Mouse (Mus musculus): Measurements from ENCODE around the gene Zfp296.
A peak's percentile ranks its signal among the peaks of the same experiment; 100 is the strongest.

The Zfp296 gene

DNA sequence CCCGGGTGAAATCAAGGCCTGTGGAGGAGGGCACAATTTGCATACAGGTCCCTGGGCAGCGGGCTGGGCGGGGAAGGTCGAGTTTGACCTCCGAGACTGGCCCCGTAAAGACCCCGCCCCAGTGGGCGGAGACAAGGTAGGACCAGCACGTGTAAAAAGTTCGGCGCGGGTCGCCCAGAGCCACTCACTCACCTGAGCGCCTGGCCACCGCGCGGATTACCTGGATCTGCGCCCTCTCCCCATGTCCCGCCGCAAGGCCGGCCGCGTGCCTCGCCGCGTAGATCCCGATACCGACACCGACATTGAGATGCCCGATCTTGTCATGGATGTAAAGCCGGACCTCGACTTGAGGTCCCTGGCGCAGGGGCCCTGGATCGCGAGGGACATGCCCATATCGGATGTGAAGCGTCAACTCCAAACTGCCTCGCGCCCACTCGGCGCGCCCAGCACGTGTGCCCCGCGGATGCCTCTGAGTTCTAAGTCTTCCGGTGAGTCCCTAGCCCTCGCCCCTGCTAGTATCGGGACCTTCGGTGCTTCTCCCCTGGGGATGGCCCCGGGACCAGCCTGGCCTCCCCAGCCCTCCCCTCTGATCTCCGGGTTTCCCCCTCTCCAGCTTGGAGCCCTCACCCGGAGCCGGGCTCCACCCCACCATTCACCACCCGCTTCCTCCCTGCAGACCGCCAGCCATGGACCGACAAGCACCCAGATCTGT lies at the start of gene Zfp296, which contains the start of gene Gemin7:
TSS of gene Zfp296 (plus strand) at position 147 of the 712 bp plus-strand sequence.
TSS of gene Gemin7 (minus strand) at position 455 of the 712 bp plus-strand sequence.
- DNase-seq (ENCODE audit: low spot score): no peak

DNA sequence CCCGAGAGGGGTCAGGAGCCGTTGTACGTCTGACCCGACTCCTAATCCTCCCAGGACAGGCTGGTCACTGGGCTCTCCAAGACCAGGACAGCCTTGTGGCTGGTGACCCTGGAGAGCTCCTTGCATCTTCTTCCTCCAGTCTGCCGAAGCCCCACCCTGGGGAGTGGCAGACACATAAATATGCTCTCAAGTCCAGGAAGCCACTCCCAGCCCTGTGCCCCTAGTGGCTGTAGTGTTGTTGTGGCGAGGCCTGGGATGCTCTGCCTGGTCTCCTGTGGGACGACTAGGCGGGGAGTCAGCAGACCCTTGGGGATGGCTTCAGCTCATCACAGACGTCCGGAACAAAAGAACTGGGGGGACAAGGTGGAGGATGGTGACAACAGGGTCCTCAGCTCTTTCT lies 46.0 kb upstream of the Zfp296 start:
- DNase-seq (ENCODE audit: low spot score): no peak

DNA sequence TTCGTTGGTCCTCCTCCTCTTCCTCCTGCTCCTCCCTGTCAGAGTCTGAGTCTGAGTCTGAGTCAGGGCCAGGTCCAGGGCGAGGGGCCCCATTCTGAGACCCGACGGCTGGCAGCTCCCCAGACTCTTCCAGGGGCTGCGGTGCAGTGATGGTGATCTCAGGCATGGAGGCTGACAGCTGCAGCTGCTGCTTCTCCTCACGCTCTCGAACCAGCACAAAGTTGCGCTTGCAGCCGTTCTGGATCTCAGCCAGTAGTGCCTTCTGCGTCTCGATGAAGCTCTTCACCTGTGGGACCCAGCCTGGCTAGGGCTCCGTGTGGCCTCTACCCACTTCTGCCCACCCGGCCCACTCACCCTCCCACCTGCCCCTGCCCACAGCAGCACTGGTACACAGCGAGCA lies 44.8 kb upstream of the Zfp296 start:
- DNase-seq (ENCODE audit: low spot score): no peak

DNA sequence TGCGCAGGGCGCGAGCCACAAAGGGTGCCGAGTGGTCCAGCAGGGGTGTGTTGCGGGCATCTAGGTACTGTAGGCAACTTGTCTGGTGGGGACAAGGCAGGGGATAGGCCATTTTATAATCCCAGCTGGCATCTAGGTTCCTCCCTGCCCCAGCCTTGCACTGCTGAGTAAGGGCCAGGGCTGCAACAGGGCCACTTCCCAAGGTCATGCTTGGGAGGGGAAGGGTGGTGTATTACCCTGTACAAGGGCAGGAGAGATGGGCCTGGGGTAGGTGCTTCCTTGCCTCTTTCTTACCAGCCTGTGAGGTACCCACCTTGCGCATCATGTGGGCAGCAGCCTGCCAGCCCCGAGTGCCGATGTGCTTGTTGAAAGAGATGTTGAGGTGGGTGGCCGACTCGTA lies 42.4 kb upstream of the Zfp296 start:
- DNase-seq (ENCODE audit: low spot score): no peak

DNA sequence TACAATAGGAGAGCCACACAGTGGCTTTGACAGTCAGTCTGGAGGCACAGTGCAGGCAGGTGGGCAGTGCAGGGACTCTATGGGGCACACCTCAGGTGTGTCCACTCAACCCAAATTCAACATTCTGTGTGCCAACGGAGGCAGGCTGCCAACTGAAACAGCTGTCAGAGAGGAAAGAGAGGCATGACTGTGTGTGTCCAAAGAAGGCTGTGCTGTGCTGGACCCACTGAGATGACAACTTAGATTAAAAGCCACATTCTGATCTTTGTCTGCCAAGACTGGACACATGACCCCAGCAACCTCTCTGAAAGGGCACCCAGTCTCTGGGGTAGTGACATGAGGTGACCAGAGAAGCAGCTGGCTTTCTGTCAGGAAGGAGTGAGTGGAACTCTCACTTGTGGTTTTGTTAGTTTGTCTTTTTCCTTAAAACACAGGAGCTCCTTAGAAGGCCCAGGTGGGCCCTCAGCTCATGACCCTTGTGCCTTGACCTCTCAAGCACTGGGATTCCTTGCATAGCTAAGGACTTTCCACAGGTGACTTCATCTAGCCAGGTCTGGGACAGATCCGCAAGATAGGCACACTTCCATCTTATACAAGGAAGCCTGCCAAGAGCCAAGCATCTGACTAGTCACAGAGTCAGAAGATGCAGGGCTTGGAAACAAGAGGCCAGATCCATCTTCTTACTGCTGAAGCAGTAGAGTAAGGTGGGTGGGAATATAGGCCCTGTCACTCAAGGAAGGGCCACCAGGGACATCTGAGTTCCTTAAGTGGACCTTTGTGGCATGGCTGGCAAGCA lies 36.1 kb upstream of the Zfp296 start:
- no peak for DNase-seq (ENCODE audit: low spot score)

DNA sequence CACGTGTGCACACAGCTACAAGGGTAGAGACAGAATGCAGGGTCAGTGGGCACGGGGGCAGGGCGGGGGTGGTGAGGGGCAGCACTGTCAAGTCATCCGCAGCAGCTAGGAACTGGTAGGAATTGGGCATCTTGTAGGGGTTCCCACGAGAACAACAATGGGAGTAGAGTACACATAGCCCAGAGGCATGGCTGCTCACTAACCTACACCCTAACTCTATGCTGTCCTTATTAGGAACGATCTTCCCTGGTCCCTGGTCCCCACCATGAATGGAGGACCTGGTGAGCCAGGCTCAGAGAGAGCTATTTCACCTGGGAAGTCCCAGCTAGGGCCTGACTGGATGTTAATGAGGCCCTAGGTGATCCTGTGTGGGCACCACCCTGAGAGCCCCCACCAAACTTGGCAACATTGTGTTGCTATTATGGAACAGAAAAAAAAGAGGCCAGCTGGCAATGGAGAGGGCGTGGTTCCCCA lies 35.4 kb upstream of the Zfp296 start:
- DNase-seq (ENCODE audit: low spot score): no peak

DNA sequence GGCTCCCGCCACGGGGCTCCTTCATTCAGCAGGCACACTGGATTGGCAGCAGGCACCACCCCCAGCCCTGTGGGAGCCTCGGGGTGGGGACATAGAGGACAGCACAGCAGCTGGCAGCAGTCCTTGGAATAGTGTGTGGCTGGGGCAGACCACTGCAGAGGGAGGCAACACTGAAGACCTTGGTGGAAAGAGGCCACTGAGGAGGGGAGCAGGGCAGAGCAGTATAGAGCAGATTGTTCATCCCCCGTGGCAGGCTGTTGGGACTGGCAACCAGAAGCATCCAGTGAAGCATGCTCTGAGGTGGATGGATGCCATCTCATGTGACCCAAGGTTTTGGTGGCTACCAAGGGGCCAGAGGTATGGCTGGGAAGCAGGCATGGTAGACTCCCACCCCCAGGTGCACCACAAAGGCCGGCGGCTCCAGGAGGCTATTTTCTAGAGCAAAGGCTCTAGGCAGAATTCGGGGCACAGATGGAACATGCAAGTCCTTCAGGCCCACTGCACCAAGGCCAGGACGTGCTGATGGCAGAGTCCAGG lies 34.9 kb upstream of the Zfp296 start:
- DNase-seq (ENCODE audit: low spot score): peak; percentile 41

DNA sequence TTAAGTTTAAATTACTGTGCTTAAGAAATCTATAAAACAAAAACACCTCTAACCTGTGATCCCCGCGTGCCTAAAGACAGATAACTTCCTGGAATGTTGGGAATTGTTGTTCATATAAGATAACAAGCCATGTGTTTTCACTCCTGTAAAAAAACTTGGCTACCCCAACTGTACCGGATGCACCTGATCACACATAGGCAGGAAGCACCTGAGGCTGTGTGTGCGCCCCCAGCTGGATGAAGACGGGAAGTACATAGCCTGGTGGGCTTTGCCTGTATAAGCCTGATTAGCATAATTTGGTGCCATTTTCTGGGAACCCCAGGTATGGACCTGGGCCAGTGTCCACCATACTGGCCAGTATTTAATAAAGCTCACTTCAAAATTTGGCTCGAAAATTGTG lies 33.5 kb upstream of the Zfp296 start:
- no peak for DNase-seq (ENCODE audit: low spot score)

DNA sequence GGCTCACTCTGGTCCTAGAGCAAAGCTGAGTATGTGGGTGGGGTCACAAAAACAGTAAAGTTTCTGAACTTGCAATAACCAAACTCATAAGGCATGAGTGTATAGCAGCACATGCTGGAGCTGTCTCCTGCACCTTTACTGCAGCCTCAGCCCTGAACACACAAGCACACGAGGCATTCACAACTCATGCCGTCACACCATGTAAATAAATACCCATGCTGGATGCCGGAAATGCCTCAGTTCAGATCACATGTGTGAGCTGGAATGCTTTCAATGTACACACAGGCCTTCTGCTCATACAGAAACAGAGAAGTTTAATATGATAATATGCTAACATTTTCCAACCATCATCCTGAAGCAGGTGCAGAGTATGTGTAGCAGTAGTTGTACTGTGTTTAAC lies 31.1 kb upstream of the Zfp296 start:
- no peak for DNase-seq (ENCODE audit: low spot score)

DNA sequence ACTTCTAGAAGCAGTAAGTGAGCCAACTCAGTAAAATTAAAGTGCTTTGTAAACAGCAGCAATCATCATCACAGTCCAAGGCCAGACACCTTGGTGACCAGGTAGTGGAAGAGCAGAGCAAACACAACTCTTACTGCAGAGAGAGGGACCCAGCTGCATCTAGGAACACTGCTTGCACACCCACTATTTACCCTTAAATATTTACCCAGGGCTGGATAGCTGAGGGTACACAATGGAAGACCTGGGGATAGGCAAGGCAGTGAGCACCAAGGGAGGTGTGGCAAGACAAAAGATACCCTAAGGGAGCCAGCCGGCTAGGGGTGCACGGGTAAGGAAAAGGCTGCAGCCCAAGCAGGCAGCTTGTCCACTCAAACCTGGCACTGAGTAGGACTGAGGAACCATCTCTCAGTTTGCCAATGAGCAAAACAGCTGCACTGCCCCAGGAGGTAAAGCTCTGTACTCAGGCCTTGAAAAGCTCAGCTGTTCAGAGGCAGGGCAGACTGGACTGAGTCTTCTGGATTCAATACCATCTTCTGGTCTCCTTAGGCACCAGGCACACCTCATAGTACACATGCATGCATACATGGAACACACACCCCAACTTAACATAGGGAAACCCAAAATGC lies 29.6 kb upstream of the Zfp296 start:
- no peak for DNase-seq (ENCODE audit: low spot score)

DNA sequence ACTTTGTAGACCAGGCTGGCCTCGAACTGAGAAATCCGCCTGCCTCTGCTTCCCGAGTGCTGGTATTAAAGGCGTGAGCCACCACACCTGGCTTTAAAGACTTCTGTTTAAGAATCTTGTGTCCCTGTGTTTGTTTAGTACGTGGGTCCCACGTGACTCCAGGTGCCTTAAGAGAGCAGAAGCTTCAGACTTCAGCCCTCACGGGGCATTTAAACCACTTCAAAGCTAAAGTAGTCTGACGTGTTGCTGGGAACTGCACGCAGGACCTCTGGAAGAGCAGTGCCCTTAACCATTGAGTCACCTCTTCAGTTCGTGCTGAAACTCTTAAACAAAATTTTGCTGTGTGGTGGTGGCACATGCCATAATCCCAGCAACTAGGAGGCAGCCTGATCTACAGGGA lies 27.7 kb upstream of the Zfp296 start:
- no peak for DNase-seq (ENCODE audit: low spot score)

DNA sequence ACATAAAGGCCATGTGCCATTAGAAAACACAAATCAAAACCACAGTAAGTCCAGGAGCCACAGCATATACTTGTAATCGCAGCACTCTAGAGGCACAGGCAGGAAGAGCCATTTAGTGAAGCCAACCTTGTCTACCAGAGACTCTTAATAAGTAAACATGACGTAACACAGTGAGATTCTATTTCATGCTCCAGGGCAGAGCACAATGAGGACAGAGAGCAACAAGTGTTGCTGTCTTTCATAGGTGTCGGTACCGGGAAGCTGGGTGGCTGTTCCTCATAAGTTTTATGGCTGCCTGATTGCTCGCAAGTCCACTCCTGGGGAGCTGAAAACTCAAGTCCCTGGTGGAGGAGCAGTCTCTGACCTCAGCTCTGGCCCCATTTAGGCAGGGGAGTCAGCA lies 25.5 kb upstream of the Zfp296 start:
- DNase-seq (ENCODE audit: low spot score): no peak

DNA sequence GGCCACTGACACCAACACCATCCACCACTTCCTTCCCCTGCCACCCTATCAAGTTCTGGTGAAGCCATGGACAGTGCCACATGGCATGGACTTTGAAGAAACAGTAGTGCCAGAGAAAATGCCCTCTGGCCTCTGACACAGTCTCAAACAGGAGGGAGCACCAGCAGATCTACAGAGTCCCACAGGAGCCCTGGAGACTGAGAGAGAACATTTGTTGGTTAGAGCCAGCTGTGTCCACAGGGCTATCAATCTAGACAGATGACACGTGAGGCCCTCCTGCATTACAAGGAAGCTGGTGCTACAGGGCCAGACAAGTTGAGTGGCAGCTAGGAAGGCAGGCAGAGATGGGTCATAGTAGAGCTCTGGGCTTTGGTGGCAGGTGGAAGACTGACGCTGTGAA lies 24.6 kb upstream of the Zfp296 start:
- no peak for DNase-seq (ENCODE audit: low spot score)

DNA sequence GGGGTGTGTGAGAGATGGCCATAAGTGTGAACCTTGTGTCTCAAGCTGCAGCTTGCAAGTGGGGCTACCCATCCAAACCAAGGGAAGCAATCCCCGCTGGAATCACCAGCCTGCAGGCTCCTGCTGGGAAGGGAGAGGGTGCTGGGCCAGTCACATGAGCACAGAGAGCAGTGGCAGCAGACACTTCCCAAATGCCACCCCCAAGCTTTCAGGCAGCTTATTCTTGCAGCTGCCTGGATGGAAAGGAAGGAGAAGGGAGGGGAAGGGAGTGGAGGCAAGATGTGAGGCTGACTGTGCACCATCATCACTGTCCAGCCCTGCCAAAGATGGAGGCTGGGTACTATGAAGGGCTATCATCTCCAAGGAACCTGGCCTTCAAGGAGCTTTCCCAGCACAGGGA lies 22.9 kb upstream of the Zfp296 start:
- DNase-seq (ENCODE audit: low spot score): no peak

DNA sequence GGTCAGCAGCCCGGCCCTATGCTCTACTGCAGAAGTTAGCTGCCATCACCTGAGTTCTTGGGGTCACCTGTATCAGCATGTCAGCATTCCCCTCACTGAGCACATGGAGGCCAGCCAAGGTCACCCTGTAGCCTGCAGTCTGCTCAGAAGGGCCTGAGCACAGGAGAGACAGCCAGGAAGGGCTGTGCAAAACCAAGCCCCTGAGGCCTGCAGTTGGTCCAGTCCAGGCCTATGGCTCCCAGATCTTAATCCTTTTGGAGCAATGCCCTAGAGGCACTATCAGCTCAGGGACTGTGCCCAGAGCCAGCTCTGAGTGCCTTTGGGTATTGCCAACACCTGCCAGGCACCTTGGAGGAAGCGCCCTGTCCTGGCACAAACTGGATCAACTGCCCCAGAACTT lies 20.0 kb upstream of the Zfp296 start:
- no peak for DNase-seq (ENCODE audit: low spot score)

DNA sequence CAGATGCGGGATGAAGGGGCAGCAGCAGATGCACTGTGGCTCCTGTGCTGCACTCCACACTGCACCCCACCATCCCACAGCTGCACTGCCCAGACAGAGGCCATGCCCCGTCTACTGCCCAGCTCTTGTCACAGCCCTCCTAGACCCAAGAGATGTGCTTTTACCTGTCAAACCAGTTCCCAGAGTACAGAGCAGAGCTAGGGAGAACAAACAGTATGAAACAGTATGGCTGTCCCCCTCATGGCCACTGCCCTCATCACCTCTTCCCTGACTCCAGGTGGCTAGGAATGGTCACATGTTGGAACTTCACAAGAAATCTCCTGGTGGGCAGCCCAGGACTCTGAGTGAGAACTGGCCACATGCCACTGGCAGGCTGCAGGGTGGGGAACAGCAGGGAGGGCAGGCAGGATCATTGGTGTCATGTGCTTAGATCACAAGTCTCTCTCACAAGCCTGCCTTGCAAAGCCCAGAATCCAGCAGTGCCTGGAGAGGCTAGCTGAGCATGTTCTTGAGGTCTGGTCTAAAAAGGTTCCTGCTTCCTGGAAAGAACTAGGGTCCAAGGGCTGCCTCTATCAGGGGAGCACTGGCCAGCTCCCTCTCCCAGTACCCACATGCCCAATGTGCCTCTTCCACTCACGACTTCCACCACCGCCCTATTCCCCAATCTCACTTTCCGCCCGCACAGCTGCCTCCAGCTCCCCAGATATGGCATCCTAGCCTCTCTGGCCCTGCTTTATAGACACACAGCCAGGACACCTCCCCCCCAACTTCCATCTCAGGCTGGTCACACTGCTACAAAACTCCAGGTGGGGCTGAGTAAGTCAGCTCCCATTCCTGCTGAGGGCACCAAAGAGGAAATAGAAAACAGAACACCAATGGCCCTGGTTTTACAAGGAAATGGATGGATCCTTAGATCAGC lies 18.8 kb upstream of the Zfp296 start:
- no peak for DNase-seq (ENCODE audit: low spot score)

DNA sequence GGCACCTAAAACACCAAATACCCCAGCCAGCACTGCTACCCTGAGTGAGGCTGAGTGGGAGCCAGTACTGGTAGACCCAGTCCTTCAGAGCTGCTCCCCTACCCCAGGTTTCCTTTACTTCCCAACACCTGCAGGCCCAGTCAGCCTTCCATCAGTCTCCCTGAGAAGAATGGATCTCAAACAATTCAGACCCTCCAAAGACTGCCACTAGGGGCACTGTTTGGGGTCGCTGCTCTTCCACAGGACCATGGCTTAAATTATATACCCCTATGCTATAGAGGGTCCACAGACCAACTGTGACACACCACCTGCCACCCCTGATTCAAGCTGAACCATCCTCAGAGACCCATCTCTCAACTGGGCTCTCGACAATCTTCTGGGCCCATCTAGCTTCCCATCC lies 18.1 kb upstream of the Zfp296 start:
- DNase-seq (ENCODE audit: low spot score): no peak

DNA sequence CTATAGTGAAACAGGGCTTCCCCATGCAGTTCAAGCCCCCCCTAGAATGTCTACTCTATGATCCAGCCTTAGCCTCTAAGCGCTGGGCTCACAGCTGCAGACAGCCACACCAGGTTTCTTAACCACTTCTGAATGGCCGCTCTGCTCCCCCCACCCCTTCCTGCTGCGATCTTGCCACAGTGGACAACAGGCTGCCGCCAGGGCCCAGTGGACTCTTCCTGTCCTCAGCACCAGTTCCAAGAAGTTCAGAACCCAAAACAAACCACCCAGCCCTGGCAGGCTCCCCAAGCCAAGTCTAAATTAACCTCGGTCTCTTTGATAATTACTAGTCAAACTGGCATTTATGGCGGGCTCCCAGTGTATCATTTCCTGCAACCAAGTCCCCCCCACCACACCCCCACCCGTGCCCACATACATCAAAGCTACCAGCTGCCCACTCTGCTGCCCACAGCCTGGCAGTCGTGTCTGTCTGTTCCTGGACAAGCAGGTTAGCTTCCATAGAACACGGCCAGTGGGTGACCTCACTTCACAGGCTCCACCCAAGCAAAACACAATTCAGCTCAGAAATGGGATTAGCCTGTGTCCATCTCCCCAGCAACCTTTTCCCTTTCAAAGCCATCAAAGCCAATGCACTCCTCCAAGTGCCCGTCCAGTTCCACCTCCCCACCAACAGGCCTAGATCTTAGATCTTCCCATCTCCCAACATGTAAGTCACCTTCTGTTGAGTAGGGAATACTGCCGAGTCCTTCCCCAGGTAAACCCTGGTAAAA lies 16.4 kb upstream of the Zfp296 start:
- DNase-seq (ENCODE audit: low spot score): no peak

DNA sequence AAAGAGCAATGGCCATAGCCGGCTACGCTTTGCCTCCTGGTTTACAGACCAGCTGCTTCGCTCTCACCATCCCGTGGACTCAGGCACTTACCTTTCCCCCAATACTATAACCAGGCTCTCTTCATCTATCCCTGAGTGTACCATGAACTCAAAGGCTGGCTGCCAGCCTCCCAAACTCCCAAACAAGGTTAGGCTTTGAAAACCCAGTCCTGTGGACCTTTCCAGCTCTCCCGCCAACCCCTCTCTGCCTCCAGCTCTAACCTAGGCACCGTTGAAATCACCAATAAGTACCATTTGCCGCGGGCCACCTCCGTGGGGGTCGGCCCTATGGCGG lies 15.7 kb upstream of the Zfp296 start:
- DNase-seq (ENCODE audit: low spot score): no peak

DNA sequence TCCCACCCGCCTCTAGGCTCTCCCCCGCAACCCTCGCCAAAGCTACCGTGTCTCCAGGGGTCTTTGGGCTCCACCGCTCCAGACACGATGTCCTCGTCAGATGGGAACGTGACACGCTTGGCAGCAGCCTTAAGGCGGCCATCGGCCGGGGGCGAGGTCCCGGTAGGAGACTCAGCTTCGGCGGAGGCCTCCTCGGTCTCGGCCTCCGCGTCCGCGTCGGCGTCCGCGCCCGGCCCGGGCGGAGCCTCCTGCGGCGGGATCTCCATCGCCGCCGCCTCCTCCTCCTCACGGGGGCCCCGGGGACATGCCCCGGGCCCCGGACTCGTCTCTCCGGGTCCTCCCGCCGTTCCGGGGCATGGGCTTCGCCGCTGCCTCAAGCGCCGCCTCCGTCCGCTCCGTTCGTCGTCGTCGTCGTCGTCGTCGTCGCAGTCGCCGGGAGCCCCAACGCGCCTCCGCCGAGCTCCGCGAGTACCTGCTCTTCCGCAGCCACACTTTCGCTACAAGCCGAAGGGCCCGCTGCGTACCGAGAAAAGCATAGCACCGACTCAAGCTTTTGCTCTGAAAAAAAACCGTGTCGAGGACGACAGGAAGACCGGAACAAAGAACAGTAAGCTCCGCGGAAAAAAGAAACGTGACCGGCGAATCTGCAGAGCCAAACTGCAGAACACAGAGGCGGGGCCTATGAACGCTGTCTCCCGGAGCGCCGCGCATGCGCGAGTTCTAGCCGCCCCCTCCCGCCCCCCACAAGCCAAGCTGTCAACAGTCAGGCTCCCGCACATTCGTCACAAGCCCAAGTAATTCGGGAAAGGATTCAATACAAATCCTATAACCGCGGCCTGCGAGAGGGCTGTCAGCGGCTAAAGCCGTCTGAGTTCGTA lies 15.1 kb upstream of the Zfp296 start:
- DNase-seq (ENCODE audit: low spot score): peak; percentile 80

Data from ovary, adult 18-20 months (tissue).